Mouse (Mus musculus) liver, adult 2 months (tissue): ENCODE results near the gene Gm48552.

Source experiments
- CTCF ChIP-seq: fragments of 200-500 bp; IDR thresholded peaks from 2 replicates; pipeline ENCODE4 v1.5.1; 2011; ENCODE audit warnings: low read depth, low read length, control low read depth
- POLR2A ChIP-seq: fragments of 200-500 bp; IDR thresholded peaks from 2 replicates; pipeline ENCODE4 v1.6.1; 2011; ENCODE audit warnings: low read length, control low read depth; ENCODE audit not compliant: insufficient read depth; ENCODE audit errors: extremely low read depth

- no peak for TF ChIP-seq POLR2A
- no peak for TF ChIP-seq CTCF
These were observed 4.2 kb upstream of the Gm48552 start for GRCm38 (mm10) chr10:81384605-81384982.
